Mouse (Mus musculus): Measurements from ENCODE around the gene Hnrnpr.

- TF ChIP-seq CTCF (IDR thresholded peaks at IDR 0.05; ENCODE audit: low read depth) (no peak), EP300 (IDR thresholded peaks at IDR 0.05; ENCODE audit: low read depth) (no peak)
Measured at GRCm38 (mm10) chr4:136308355-136308754, 2.4 kb upstream of the Hnrnpr start.
